Mouse (Mus musculus) cerebellum, adult 2 months (tissue): ENCODE data around the gene Wrap73. TPM values are rescaled to one million over a fixed set of nuclear protein-coding genes. Genes with fewer than 3 reads are reported as not detected.
A peak's percentile ranks its signal among the peaks of the same experiment; 100 is the strongest.

Experiments
- DNase-seq, 2 experiments: peaks; one replicate each; pipeline ENCODE4 v3.0.0; 2021
- H3K27ac ChIP-seq: fragments of 200-500 bp; 2 replicates; pipeline ENCODE4 v1.5.1; 2012; ENCODE audit warnings: low read length, control low read depth, inconsistent platforms; ENCODE audit not compliant: insufficient read depth
- H3K27me3 ChIP-seq: fragments of 200-500 bp; 2 replicates; pipeline ENCODE4 v1.6.1; 2012; ENCODE audit warnings: inconsistent platforms, mild to moderate bottlenecking, low read length, moderate library complexity; ENCODE audit not compliant: control insufficient read depth, insufficient read depth
- H3K4me1 ChIP-seq: fragments of 200-500 bp; 2 replicates; pipeline ENCODE4 v1.6.1; 2011; ENCODE audit warnings: low read length; ENCODE audit not compliant: control insufficient read depth, insufficient read depth
- H3K4me3 ChIP-seq: fragments of 200-500 bp; replicated peaks from 2 replicates; pipeline ENCODE3; 2011; ENCODE audit warnings: mild to moderate bottlenecking, low read depth, low read length, control low read depth; ENCODE audit not compliant: insufficient read depth
- CTCF ChIP-seq: fragments of 200-500 bp; IDR thresholded peaks from 2 replicates; pipeline ENCODE4 v1.5.1; 2011; ENCODE audit warnings: low read depth, mild to moderate bottlenecking, control low read depth, low read length, moderate library complexity, borderline replicate concordance; ENCODE audit not compliant: insufficient read depth
- POLR2A ChIP-seq: fragments of 200-500 bp; IDR thresholded peaks from 2 replicates; pipeline ENCODE4 v1.6.1; 2011; ENCODE audit warnings: low read length, control low read depth, borderline replicate concordance; ENCODE audit not compliant: insufficient read depth
- WGBS: fragments of 180-500 bp; shearing (Covaris S2); methylation state at CpG from one replicate; pipeline ENCODE4 v1.1.7; 2018; 5-methylcytosine and 5-hydroxymethylcytosine counted together
- polyA plus RNA-seq: library from polyadenylated mRNA; depleted of rRNA; stranded (reverse); fragments of >200 nt; gene quantifications from 2 replicates; pipeline ENCODE4 v1.2.3, GENCODE M21; 2012; rRNA removed

The Wrap73 gene
- 55.6 and 60.3 TPM in 2 replicates for polyA plus RNA-seq

- TF ChIP-seq POLR2A (peak; percentile 73; the same call in 1 of the 2 replicates), CTCF (no peak)
- H3K4me1 ChIP-seq: peaks cover 33% of the 10 kb centered on the region
- H3K27ac ChIP-seq: no peak within 1 kb of the TSS
- WGBS: under 1% methylated on average over 48 of the region's 49 CpGs
- H3K27me3 ChIP-seq: no peaks in the 10 kb centered on the region; the same call in 1 of the 2 replicates
- peak within 1 kb of the TSS; percentile 64 for H3K4me3 ChIP-seq
- DNase-seq: peak; percentile 91 to 93
These were observed at the start of gene Wrap73 for GRCm38 (mm10) chr4:154142211-154143040. Gene Wrap73 (plus strand): TSS chr4:154142372.

GRCm38 (mm10) chr4:154093210-154093609 is 49.0 kb upstream of the Wrap73 start:
- H3K4me3 ChIP-seq: no peak overlapping the region
- H3K27me3 ChIP-seq: no peaks in the 10 kb centered on the region
- TF ChIP-seq CTCF (peak; percentile 79), POLR2A (no peak)
- no peak overlapping the region for H3K27ac ChIP-seq
- peak; percentile 46 to 58 for DNase-seq
- H3K4me1 ChIP-seq: peaks cover 17% of the 10 kb centered on the region
- 45% methylated on average over 9 of the region's 9 CpGs for WGBS

- no peak overlapping the region for H3K27ac ChIP-seq
- H3K4me3 ChIP-seq: no peak overlapping the region
- H3K27me3 ChIP-seq: no peaks in the 10 kb centered on the region
- peaks cover 30% of the 10 kb centered on the region for H3K4me1 ChIP-seq
- TF ChIP-seq POLR2A (no peak), CTCF (no peak)
- WGBS: 9% methylated on average over 6 of the region's 6 CpGs
- DNase-seq: peak in 1 of 2 experiments; percentile 15
These were observed 46.1 kb upstream of the Wrap73 start for GRCm38 (mm10) chr4:154096111-154096510.

- Histone ChIP-seq H3K4me3 (no peak overlapping the region), H3K27me3 (no peaks in the 10 kb centered on the region), H3K4me1 (peaks cover 40% of the 10 kb centered on the region), H3K27ac (no peak overlapping the region)
- WGBS: 53% methylated on average over 7 of the region's 7 CpGs
- DNase-seq: peak in 1 of 2 experiments; percentile 18
- TF ChIP-seq CTCF (no peak), POLR2A (no peak)
These were observed 42.8 kb upstream of the Wrap73 start for GRCm38 (mm10) chr4:154099361-154099760.

- TF ChIP-seq POLR2A (no peak), CTCF (no peak)
- Histone ChIP-seq H3K27me3 (no peaks in the 10 kb centered on the region), H3K4me3 (no peak overlapping the region), H3K27ac (no peak overlapping the region), H3K4me1 (peaks cover 33% of the 10 kb centered on the region)
- WGBS: 56% methylated on average over 8 of the region's 8 CpGs
- no peak for DNase-seq
These were observed 38.8 kb upstream of the Wrap73 start for GRCm38 (mm10) chr4:154103386-154103785.

- no peak for TF ChIP-seq CTCF
- no peak for TF ChIP-seq POLR2A
- peaks cover 29% of the 10 kb centered on the region for H3K4me1 ChIP-seq
- H3K27ac ChIP-seq: no peak overlapping the region
- no peaks in the 10 kb centered on the region for H3K27me3 ChIP-seq
- DNase-seq: no peak
- no peak overlapping the region for H3K4me3 ChIP-seq
- WGBS: 95% methylated on average over 10 of the region's 10 CpGs
These were observed 38.3 kb upstream of the Wrap73 start for GRCm38 (mm10) chr4:154103912-154104311.

GRCm38 (mm10) chr4:154105381-154106001 is 36.7 kb upstream of the Wrap73 start:
- TF ChIP-seq POLR2A: no peak
- peak; percentile 93 for TF ChIP-seq CTCF
- Histone ChIP-seq H3K4me1 (peaks cover 32% of the 10 kb centered on the region), H3K4me3 (peak overlapping the region; percentile 56), H3K27ac (no peak overlapping the region), H3K27me3 (no peaks in the 10 kb centered on the region)
- peak; percentile 49 to 71 for DNase-seq
- 32% methylated on average over 20 of the region's 20 CpGs for WGBS
